Mouse (Mus musculus) liver, embryonic 14 days (tissue): Measurements from ENCODE around the gene Oas3. TPM values are rescaled to one million over a fixed set of nuclear protein-coding genes. Genes with fewer than 3 reads are reported as not detected.

Experiments used
- polyA plus RNA-seq: library from polyadenylated mRNA; depleted of rRNA; stranded (reverse); fragments of >200 nt; gene quantifications from 2 replicates; pipeline ENCODE4 v1.2.3, GENCODE M21; 2012; rRNA removed

Oas3 gene
- 0.19 and 1.0 TPM in 2 replicates for polyA plus RNA-seq

GRCm38 (mm10) chr5:120777478-120777877 lies at the start of gene Oas3:
Gene Oas3, minus strand, starts transcription at chr5:120777661.

GRCm38 (mm10) chr5:120811951-120812819 lies 34.7 kb upstream of the Oas3 start, which contains the start of gene Oas1c:
Gene Oas1c, minus strand, starts transcription at chr5:120812514.

GRCm38 (mm10) chr5:120795480-120796034 lies 18.1 kb upstream of the Oas3 start, which contains the start of gene Oas1e:
Gene Oas1e, minus strand, starts transcription at chr5:120795530.

GRCm38 (mm10) chr5:120749688-120750087 lies 27.8 kb downstream of the Oas3 start, which contains the start of gene Oas2:
Gene Oas2, minus strand, starts transcription at chr5:120749853.

GRCm38 (mm10) chr5:120711827-120712226 lies 65.6 kb downstream of the Oas3 start, which contains the start of gene Dtx1:
Gene Dtx1, minus strand, starts transcription at chr5:120711927.

Other genes starting within 250 kb of the Oas3 start
- gene Tpcn1, start 189.0 kb downstream of the Oas3 start, polyA plus RNA-seq, result 15.0 and 18.2 TPM in 2 replicates
- gene Iqcd, start 188.6 kb downstream of the Oas3 start, polyA plus RNA-seq, result 2.0 and 2.3 TPM in 2 replicates
- gene Rita1, start 165.1 kb downstream of the Oas3 start, polyA plus RNA-seq, result 4.2 and 5.6 TPM in 2 replicates
- gene Ddx54, start 164.9 kb downstream of the Oas3 start, polyA plus RNA-seq, result 12.0 and 12.6 TPM in 2 replicates
- gene Cfap73, start 143.4 kb downstream of the Oas3 start, polyA plus RNA-seq, result not detected in 2 replicates
- gene Rasal1, start 128.8 kb downstream of the Oas3 start, polyA plus RNA-seq, result 0.07 and 0.08 TPM in 2 replicates
- gene Dtx1, start 65.7 kb downstream of the Oas3 start, polyA plus RNA-seq, result 0.03 and 0.15 TPM in 2 replicates
- gene Oas2, start 27.8 kb downstream of the Oas3 start, polyA plus RNA-seq, result 1.3 and 2.1 TPM in 2 replicates
- gene Oas1e, start 17.9 kb upstream of the Oas3 start, polyA plus RNA-seq, result 0.01 TPM in 1 of 2 replicates, not detected in the other
- gene Oas1c, start 34.9 kb upstream of the Oas3 start, polyA plus RNA-seq, result 0.15 and 0.44 TPM in 2 replicates
- not detected in 2 replicates for gene Oas1f, start 69.7 kb upstream of the Oas3 start, polyA plus RNA-seq
- not detected in 2 replicates for gene Oas1h, start 83.8 kb upstream of the Oas3 start, polyA plus RNA-seq
- gene Oas1g, start 110.0 kb upstream of the Oas3 start, polyA plus RNA-seq, result 0.72 and 1.6 TPM in 2 replicates
- 2.2 and 4.4 TPM in 2 replicates for gene Oas1a, start 129.9 kb upstream of the Oas3 start, polyA plus RNA-seq
- not detected in 2 replicates for gene Oas1d, start 136.9 kb upstream of the Oas3 start, polyA plus RNA-seq
- under 0.01 TPM in 1 of 2 replicates, not detected in the other for gene Rph3a, start 232.4 kb upstream of the Oas3 start, polyA plus RNA-seq